Mouse (Mus musculus) midbrain, embryonic 14.5 days (tissue): ENCODE results near the gene Nrros. TPM values are rescaled to one million over a fixed set of nuclear protein-coding genes. Genes with fewer than 3 reads are reported as not detected.

Experiments
- ATAC-seq: fragments of 200-750 bp; cut with Nextera tagmentation; 2 replicates; pipeline ENCODE4 v1.8.0; 2017; ENCODE audit warnings: moderate number of reproducible peaks, moderate library complexity; ENCODE audit not compliant: low FRiP score, low TSS enrichment
- DNase-seq: peaks from one replicate; pipeline ENCODE4 v3.0.0-alpha.2; 2015
- H3K27ac ChIP-seq: fragments of 300-500 bp; sonication (generic); replicated peaks from 2 replicates; pipeline ENCODE4 v1.5.1; 2014; ENCODE audit warnings: mild to moderate bottlenecking, low read depth, low read length, moderate library complexity
- H3K27me3 ChIP-seq: fragments of 300-500 bp; sonication (generic); 2 replicates; pipeline ENCODE4 v1.6.1; 2014; ENCODE audit warnings: low read length, control low read depth, mixed read lengths; ENCODE audit not compliant: control insufficient read depth, insufficient read depth
- H3K36me3 ChIP-seq: fragments of 300-500 bp; sonication (generic); 2 replicates; pipeline ENCODE4 v1.6.1; 2014; ENCODE audit warnings: low read length, control low read depth; ENCODE audit not compliant: control insufficient read depth, insufficient read depth
- H3K4me1 ChIP-seq: fragments of 300-500 bp; sonication (generic); 2 replicates; pipeline ENCODE4 v1.6.1; 2014; ENCODE audit warnings: mild to moderate bottlenecking, antibody characterized with exemption, low read length, control low read depth; ENCODE audit not compliant: control insufficient read depth, insufficient read depth
- H3K4me2 ChIP-seq: fragments of 300-500 bp; sonication (generic); 2 replicates; pipeline ENCODE4 v1.6.1; 2014; ENCODE audit warnings: mild to moderate bottlenecking, low read length, moderate library complexity
- H3K4me3 ChIP-seq: fragments of 300-500 bp; sonication (generic); replicated peaks from 2 replicates; pipeline ENCODE4 v1.5.1; 2014; ENCODE audit warnings: low read depth, low read length
- H3K9ac ChIP-seq: fragments of 300-500 bp; sonication (generic); replicated peaks from 2 replicates; pipeline ENCODE4 v1.6.1; 2014; ENCODE audit warnings: mild to moderate bottlenecking, low read length, moderate library complexity
- H3K9me3 ChIP-seq: fragments of 300-500 bp; sonication (generic); 2 replicates; pipeline ENCODE4 v1.6.1; 2016; ENCODE audit warnings: low read length, control low read depth, mixed read lengths; ENCODE audit not compliant: control insufficient read depth
- WGBS: fragments of 180-500 bp; shearing (Covaris S2); extraction: QIAGEN DNeasy Blood & Tissue Kit; methylation state at CpG from one replicate; pipeline ENCODE4 v1.1.7; 2014; 5-methylcytosine and 5-hydroxymethylcytosine counted together
- polyA plus RNA-seq: library from polyadenylated mRNA; unstranded; fragments of >200 nt; fragmentation: Nextera tagmentation; extraction: Ambion mirVana; gene quantifications from 2 replicates; pipeline ENCODE4 v1.2.1, GENCODE M21; 2014

Gene Nrros
- polyA plus RNA-seq, 1 experiment from 2014 or later = 8.7 TPM

DNA sequence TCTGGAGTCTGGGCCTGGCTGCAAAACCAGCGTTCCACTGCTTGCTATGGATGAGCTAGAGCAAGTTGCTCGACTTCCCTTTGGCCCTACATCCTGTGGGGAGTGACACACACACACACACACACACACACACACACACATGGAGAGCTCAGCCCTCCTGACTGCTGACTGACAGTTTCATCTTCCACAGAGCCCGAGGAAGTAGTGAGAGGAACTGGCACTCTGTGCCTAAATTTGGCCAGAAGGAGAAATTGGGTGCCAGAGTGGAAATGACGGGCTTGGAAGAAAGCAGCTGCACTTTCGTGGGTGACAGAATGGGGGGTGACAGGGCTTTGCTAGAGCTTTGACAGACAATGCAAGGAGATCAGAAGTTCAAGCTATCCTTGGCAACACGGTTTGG lies 23.7 kb upstream of the Nrros start:
- H3K4me3 ChIP-seq = no peak overlapping the region
- H3K9ac ChIP-seq = no peak overlapping the region
- no peaks in the 10 kb centered on the region for H3K36me3 ChIP-seq
- no peaks in the 10 kb centered on the region for H3K4me1 ChIP-seq
- ATAC-seq (no peak), DNase-seq (no peak)
- WGBS = 72% methylated on average over 6 of the region's 6 CpGs
- no peaks in the 10 kb centered on the region for H3K27me3 ChIP-seq
- no peak overlapping the region for H3K27ac ChIP-seq
- no peaks in the 10 kb centered on the region for H3K9me3 ChIP-seq
- H3K4me2 ChIP-seq = no peak overlapping the region

DNA sequence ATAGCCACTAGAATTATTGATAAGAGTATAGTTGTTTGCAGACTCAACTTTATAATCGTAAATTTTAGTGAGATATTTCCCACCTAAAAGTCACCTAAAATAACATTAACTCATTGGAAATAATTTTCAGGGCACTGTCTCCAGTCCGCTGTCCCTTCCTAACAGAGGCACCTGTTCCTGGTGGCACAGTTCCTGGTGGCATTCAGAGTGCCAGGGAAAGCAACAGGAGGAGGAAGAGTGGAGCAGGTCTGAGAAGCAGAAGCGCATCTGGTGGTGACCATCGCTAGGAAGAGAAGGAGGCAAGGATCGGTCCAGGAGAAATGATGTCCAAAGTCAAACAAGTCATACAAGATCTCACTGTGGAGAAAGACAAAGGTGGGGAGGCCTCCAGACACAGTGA lies 20.7 kb upstream of the Nrros start:
- Histone ChIP-seq H3K27me3 (no peaks in the 10 kb centered on the region), H3K4me2 (no peak overlapping the region), H3K36me3 (no peaks in the 10 kb centered on the region), H3K27ac (no peak overlapping the region), H3K4me3 (no peak overlapping the region), H3K4me1 (no peaks in the 10 kb centered on the region), H3K9ac (no peak overlapping the region), H3K9me3 (no peaks in the 10 kb centered on the region)
- ATAC-seq (no peak), DNase-seq (no peak)
- WGBS = 94% methylated on average over 5 of the region's 5 CpGs

- Histone ChIP-seq H3K27ac (no peak within 1 kb of the TSS), H3K9me3 (no peaks in the 10 kb centered on the region), H3K4me2 (no peak within 1 kb of the TSS), H3K27me3 (no peaks in the 10 kb centered on the region), H3K36me3 (no peaks in the 10 kb centered on the region), H3K4me1 (no peaks in the 10 kb centered on the region), H3K4me3 (no peak within 1 kb of the TSS), H3K9ac (no peak within 1 kb of the TSS)
- no peak for ATAC-seq
- no peak for DNase-seq
- WGBS = 89% methylated on average over 6 of the region's 6 CpGs
Observed at GRCm38 (mm10) chr16:32179333-32179901, 14.0 kb upstream of the Nrros start, which contains the start of gene Bex6. Gene Bex6, plus strand, starts transcription at chr16:32179823.

DNA sequence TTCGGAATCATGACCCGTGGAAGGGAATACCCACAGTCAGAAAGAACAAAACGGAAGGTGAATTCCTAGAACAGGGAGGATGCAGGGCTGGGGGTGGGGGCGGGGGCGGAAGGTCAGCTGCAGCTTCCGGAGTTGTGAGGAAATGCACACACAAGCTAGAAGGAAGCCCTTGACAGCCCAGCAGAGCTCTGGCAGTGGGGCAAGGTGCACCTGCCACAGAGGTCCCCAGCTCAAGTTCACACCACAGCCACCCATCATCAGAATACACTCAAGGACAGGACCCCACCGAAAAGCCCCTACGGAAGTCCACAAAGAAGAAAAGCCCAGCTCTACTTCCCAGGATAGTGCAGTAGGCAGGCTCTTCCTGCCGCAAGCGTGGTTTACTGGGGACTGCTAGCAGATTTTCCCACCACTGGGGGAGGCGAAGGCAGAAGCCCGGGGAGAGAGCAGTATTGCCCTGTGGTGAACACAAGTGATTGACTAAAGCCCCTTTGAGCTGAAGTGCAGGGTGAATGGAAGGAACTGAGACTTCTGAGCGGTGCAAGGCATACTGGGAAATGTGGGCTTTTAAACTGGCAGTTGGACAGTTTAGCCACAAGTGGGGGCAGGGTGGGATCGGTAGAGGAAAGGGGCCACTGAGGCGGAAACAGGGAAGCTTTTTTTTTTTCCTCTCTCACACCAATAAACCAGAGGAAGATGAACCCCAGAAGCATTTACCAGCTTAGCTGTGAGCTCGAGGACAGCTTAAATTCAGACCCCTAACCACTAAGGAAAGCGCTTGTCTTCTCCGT lies 11.7 kb upstream of the Nrros start:
- 53% methylated on average over 18 of the region's 18 CpGs for WGBS
- no peaks in the 10 kb centered on the region for H3K9me3 ChIP-seq
- H3K4me2 ChIP-seq = no peak overlapping the region
- no peak overlapping the region for H3K4me3 ChIP-seq
- H3K27me3 ChIP-seq = no peaks in the 10 kb centered on the region
- no peaks in the 10 kb centered on the region for H3K4me1 ChIP-seq
- no peak overlapping the region for H3K27ac ChIP-seq
- no peak overlapping the region; the same call in 1 of the 2 replicates for H3K9ac ChIP-seq
- peak; percentile 8 for DNase-seq
- H3K36me3 ChIP-seq = no peaks in the 10 kb centered on the region
- ATAC-seq = no peak

DNA sequence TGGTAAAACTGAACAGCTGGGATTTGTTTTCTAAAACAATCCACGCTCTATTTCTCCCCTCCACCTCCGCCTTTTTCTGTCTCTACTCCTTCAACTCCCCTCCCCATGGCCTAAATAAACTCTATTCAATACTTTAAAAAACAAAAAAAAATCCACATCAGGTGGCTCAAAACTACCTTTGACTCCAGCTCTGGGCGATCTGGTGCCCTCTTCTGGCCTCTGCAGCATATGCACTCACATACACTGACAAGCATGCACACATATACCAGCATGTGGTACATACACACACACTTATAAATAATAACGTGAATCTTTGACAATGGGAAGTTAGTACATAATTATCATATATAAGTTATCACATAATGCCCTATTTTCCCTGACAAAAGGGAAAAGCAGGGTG lies 9.6 kb upstream of the Nrros start:
- Histone ChIP-seq H3K27ac (no peak overlapping the region), H3K4me3 (no peak overlapping the region), H3K9me3 (no peaks in the 10 kb centered on the region), H3K9ac (no peak overlapping the region), H3K4me1 (no peaks in the 10 kb centered on the region), H3K36me3 (no peaks in the 10 kb centered on the region), H3K4me2 (no peak overlapping the region), H3K27me3 (no peaks in the 10 kb centered on the region)
- ATAC-seq (no peak), DNase-seq (no peak)
- 92% methylated on average over 4 of the region's 4 CpGs for WGBS

DNA sequence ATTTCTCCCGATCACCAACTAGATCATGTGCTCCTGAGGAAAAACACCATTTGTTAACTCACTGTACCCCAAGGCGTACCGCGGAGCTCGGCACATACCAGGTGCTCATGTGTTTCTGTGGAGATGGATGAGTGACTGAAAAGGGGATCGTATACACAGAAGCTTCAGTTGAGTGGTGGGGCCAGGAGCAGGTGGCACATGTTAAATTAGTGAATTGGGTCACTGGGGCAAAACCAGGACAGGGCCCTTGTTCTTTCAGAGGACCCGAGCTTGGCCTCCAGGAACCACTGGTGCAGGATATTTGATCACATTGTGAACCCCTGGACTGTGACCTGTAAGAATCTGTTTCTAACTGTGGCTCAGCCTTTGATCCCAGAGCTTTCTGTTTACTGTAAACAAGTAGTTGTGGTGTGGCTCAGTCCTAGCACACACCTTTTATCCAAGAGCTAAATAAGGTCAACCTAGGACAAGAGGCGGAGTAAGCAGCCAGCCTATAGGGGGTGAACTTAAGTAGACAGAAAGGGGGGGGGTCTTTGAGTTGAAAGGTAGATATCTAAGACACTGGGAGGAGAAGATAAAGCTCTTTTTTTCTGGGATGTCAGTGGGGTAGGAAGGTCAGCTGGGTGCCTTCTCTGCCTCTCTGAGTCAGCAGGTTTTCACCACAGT lies 9.1 kb upstream of the Nrros start:
- Histone ChIP-seq H3K4me3 (no peak overlapping the region), H3K4me2 (no peak overlapping the region), H3K36me3 (no peaks in the 10 kb centered on the region), H3K27me3 (no peaks in the 10 kb centered on the region), H3K27ac (no peak overlapping the region), H3K9me3 (no peaks in the 10 kb centered on the region), H3K4me1 (no peaks in the 10 kb centered on the region), H3K9ac (no peak overlapping the region)
- 75% methylated on average over 8 of the region's 8 CpGs for WGBS
- DNase-seq (no peak), ATAC-seq (no peak)

GRCm38 (mm10) chr16:32173401-32173800 lies 8.0 kb upstream of the Nrros start:
- no peak overlapping the region for H3K27ac ChIP-seq
- H3K36me3 ChIP-seq = no peaks in the 10 kb centered on the region
- no peaks in the 10 kb centered on the region for H3K9me3 ChIP-seq
- H3K27me3 ChIP-seq = no peaks in the 10 kb centered on the region
- DNase-seq = no peak
- no peak overlapping the region for H3K9ac ChIP-seq
- H3K4me3 ChIP-seq = no peak overlapping the region
- ATAC-seq = no peak
- no peak overlapping the region for H3K4me2 ChIP-seq
- 71% methylated on average over 11 of the region's 11 CpGs for WGBS
- no peaks in the 10 kb centered on the region for H3K4me1 ChIP-seq

- no peak for DNase-seq
- no peak overlapping the region for H3K27ac ChIP-seq
- H3K36me3 ChIP-seq = no peaks in the 10 kb centered on the region
- H3K9me3 ChIP-seq = no peaks in the 10 kb centered on the region
- H3K27me3 ChIP-seq = no peaks in the 10 kb centered on the region
- no peaks in the 10 kb centered on the region for H3K4me1 ChIP-seq
- no peak overlapping the region for H3K4me2 ChIP-seq
- no peak overlapping the region for H3K4me3 ChIP-seq
- WGBS = 88% methylated on average over 5 of the region's 5 CpGs
- no peak for ATAC-seq
- no peak overlapping the region for H3K9ac ChIP-seq
Observed at GRCm38 (mm10) chr16:32171031-32171731, 5.8 kb upstream of the Nrros start.
